Mouse (Mus musculus) 416B (cell line): ENCODE measurements around the gene Rbm17.

Source experiments
- DNase-seq: peaks from one replicate; pipeline ENCODE4 v3.0.0; 2011; ENCODE audit warnings: low read depth

Rbm17 gene

DNA sequence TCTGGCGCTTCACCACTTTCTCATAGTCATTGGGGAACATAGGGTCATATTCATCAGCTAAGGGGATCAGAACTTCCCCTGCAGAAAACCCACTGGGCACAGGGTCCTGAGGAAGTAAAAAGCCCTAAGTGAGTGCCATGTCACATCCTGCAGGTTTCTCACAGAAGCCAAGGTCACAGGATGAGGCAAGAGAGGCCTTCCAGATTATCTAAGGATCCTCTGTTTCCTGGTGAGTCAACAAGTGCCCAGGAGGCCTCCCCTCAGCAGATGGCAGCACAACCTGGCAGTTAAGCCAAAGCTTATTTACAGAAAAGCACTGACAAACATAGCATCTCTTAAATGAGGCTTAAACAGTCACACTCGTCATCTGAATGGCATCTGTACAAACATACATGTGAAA is 7.3 kb downstream of the Rbm17 start:
- DNase-seq: peak; percentile 98

GRCm38 (mm10) chr2:11587996-11588395 is 16.0 kb downstream of the Rbm17 start:
- DNase-seq: no peak

DNA sequence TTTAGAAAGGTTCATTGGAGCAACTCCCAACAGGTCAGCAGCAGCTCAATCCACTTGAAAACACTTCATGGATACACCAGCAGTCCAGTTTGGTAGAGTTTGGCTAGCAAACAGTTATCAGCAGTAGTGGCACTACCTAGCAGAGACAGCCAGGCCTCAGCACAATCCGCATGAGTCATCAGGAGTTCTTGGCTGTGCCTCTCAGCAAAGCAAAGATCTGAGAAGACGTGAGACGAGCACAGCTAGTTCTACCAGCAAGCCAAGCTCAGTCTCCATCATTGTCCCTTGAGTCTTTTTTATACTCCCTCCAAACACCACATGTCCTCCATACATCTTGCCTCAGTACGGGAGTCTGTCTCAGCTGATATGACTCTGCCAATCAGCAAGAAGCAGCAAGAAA is 24.6 kb downstream of the Rbm17 start:
- no peak for DNase-seq

- DNase-seq: no peak
These were observed 25.8 kb downstream of the Rbm17 start for GRCm38 (mm10) chr2:11578187-11578586.

- peak; percentile 31 for DNase-seq
These were observed 30.3 kb downstream of the Rbm17 start for GRCm38 (mm10) chr2:11573684-11574083.

DNA sequence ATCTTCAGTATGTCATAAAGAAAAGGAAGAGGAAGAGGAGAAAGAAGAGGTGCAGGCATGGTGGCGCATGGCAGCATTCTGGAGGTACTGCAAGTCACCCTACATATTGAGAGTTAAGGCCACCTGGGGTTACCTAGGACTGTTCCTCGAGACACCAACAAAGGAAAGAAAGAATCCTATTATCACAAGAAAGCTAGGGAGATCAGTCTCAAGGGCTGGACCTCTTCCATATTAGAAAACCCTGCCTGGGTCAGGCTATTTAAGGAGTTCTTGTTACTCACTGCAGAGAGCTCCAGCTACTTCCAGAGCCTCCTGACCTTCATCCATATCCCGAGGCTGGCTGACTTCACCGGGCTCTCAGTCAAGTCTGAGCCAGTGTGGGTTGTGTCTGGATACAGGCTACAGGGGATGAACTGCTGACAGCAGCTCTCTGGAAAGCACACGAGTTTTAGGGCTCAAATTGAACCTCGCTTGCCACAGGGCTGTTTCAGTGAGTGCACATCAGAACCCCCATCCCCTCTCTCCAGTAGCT is 32.9 kb downstream of the Rbm17 start:
- no peak for DNase-seq

DNA sequence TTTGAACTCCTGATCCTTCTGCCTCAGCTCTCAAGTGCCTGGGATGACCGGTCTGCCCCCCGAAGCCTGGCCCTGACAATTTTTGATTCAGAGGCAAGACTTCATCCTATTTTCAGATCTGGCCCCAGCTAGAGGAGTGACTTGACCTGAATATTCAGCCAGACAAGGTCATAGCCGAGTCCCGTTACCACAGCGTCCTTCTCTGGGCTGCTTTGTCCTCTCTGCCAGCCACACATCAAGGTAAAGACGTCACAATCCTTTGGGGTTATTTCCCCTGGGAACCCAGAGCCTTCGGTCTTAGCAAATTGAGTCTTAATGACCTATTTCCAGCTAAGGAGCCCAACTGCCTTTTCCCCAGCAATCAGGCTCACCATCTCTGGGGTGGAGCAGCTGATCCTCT is 35.5 kb downstream of the Rbm17 start:
- DNase-seq: no peak

DNA sequence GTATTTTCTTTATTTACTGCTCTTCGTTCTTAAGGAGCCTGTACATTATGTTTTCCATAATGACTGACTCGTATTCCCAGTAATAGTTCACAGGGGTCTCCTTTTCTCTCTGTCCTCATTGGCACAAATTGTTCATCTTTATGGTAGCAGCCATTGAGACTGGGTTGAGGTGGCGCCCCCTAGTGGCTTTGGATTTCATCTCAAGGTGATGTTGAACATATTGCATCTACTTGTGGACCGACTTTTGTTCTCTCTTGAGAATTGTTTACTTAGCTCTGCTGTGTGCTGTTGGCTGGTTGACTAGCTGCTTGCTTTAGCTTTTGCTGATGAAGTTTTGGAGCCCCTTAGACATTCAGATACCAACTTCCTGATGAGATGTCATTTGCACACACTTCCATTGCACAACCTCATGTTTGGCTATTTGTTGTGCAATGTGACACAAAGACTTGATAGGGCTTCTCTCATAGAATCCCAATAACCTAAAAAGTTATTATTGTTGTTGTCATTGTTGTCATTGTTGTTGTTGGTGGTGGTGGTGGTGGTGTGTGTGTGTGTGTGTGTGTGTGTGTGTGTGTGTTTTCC is 36.1 kb downstream of the Rbm17 start:
- peak; percentile 71 for DNase-seq

DNA sequence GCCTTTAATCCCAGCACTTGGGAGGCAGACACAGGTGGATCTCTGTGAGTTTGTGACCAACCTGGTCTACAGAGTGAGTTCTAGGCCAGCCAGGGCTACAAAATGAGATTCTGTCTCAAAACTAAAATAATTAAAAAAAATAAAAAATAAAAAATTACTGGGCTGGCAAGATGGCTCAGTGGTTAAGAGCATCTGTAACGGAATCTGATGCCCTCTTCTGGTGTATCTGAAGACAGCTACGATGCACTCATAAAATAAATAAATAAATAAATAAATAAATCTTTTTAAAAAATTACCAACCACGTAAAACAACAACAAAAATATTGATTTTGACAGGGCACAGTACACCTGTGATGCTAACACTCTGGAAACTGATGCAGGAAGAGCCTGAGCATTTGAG is 37.1 kb downstream of the Rbm17 start:
- DNase-seq: peak; percentile 52

DNA sequence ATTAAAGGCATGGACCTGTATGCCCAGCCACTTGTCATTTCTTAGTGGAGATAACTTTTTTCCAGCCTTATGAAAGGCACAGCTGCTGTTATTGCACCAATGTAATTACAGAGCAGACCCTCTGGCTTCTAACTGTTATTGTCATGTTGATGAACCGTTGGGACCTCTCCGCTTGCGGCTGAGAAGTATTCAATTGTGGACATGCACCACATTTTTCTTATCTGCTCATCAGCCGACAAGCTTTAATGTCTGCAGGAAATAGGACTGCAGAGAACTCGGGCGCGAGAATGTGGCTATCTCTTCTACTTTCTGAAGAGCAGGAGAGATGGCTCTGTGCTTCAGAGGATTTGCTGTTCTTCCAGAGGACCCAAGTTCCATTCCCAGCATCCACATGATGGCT is 37.7 kb downstream of the Rbm17 start:
- DNase-seq: peak; percentile 86

GRCm38 (mm10) chr2:11564768-11565167 is 39.2 kb downstream of the Rbm17 start:
- peak; percentile 29 for DNase-seq

GRCm38 (mm10) chr2:11563256-11563655 is 40.7 kb downstream of the Rbm17 start:
- DNase-seq: no peak

- no peak for DNase-seq
These were observed 45.3 kb downstream of the Rbm17 start for GRCm38 (mm10) chr2:11558654-11559053.

- DNase-seq: no peak
These were observed 46.7 kb downstream of the Rbm17 start for GRCm38 (mm10) chr2:11557244-11557643.

- DNase-seq: no peak
These were observed 48.6 kb downstream of the Rbm17 start for GRCm38 (mm10) chr2:11555316-11555715.

GRCm38 (mm10) chr2:11553471-11554400 is 50.2 kb downstream of the Rbm17 start, which contains the start of gene Pfkfb3:
Gene Pfkfb3 (minus strand): TSS chr2:11554077.
- DNase-seq: peak; percentile 90

- peak; percentile 68 for DNase-seq
These were observed 50.9 kb downstream of the Rbm17 start for GRCm38 (mm10) chr2:11552966-11553451.

- DNase-seq: peak; percentile 32
These were observed 51.6 kb downstream of the Rbm17 start for GRCm38 (mm10) chr2:11552297-11552821.

DNA sequence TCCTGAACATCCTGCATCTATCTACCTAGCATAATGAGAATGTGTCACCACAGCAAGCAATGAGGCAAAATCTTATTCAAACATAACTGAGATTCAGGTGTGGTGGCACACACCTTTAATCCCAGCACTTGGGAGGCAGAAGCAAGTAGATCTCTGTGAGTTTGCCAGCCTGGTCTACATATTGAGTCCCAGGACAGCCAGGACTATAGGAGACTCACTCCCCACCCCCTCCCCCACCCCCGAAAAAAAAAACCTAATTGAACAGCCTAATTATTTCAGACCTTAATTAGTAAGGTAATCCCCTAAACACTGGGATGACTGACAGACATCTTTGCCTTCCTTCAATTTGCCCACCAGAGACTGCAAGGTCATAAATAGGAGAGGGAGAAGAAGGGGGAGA is 52.2 kb downstream of the Rbm17 start:
- no peak for DNase-seq

GRCm38 (mm10) chr2:11548508-11548907 is 55.4 kb downstream of the Rbm17 start:
- peak; percentile 70 for DNase-seq

DNA sequence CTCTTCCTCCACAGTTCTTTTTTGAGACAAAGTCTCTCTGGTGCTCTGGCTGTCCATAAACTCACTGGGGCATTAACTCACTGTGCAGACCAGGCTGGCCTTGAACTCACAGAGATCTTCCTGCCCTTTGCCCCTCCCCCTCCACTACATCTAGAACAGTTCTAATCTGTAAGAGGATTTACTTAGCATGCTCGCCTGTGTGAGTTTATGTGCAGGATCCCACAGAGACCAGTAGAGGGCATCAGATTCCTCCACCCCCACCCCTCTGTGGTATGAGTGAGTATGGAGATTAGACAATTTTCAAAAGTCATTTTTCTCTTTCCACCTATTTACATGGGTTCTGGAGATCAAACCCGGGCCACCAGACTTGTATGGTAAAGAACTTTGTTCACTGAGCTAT is 56.3 kb downstream of the Rbm17 start:
- peak; percentile 92 for DNase-seq

DNA sequence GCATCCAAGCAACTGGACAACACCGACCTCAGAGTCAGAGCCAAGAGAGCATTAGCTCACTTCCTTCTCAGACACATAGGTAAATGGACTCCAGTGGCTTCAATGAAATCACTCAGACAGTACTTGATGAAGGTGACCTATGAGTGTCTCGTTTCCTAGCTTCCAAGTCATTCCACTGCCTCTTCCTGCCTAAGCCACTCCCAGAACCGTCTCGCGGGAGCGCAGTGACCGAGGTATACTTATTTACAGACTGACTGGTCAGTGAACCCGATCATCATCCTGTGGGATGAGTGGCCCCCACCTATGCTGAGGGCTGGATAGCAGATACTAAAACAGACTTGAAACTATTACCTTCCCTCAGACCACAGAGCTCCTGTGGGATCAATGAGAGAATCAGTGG is 57.9 kb downstream of the Rbm17 start:
- peak; percentile 68 for DNase-seq

GRCm38 (mm10) chr2:11545380-11545779 is 58.6 kb downstream of the Rbm17 start:
- DNase-seq: peak; percentile 89
